Mouse (Mus musculus): Measurements from ENCODE around the gene H2al1d. TPM values are rescaled to one million over a fixed set of nuclear protein-coding genes. Genes with fewer than 3 reads are reported as not detected.
"Not testable (repeated sequence)": the region's sequence is repeated elsewhere in the genome, so short reads cannot be mapped to it uniquely, and the experiment has no call there.

The H2al1d gene
- total and polyA plus RNA-seq, 3 experiments: not detected

DNA sequence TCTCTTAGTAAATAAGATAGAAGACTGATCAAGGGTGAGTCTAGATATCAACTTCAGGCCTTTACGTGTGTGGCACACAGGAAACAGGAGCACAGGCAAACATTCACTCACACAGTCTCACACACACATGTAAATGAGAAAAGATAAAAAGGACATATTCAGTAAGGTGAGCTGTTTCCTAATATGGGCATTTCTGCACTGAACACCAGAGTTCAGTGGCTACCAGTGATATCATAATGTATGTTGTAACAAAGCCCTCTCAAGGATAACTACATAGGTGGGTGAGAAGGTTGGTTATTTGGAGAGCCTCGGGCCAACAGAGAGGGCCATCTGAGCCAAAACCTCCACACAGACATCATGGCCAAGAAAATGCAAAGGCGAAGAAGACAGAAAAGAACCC lies 6.5 kb upstream of the H2al1d start, which contains the start of gene H2al1b:
H2al1b (plus strand) TSS at position 301 of the 400 bp plus-strand sequence.
- H3K36me3 ChIP-seq (replicated peaks in 1 of 2; ENCODE audit: control insufficient read depth in 1 of 2, insufficient read depth in 1 of 2, low read length in 1 of 2); H3K27me3 ChIP-seq (replicated peaks); H3K27ac ChIP-seq (ENCODE audit: insufficient read depth, low read depth); DNase-seq (ENCODE audit: extremely low read depth); H3K4me1 ChIP-seq (ENCODE audit: control insufficient read depth in 1 of 2, insufficient read depth in 2 of 2); H3K4me3 ChIP-seq (replicated peaks in 1 of 3; ENCODE audit: low read depth in 2 of 3, low read length in 2 of 3, poor library complexity in 1 of 3); H3K9ac ChIP-seq (ENCODE audit: insufficient read depth, low read depth); H3K79me2 ChIP-seq (replicated peaks; ENCODE audit: control insufficient read depth, extremely low read depth, insufficient read depth, poor library complexity, severe bottlenecking); in situ Hi-C loops (cut with MboI; ENCODE audit: low pct_ligation_motif_present, low pct_unique_long_range_greater_than_20kb, low sequenced_read_pairs); H3K4me2 ChIP-seq (ENCODE audit: insufficient read depth, low read depth, poor library complexity, severe bottlenecking); dilution Hi-C loops (cut with MboI; ENCODE audit: extremely low pct_ligation_motif_present, extremely low pct_unique_long_range_greater_than_20kb, low sequenced_read_pairs); H3K9me3 ChIP-seq (replicated peaks; ENCODE audit: low read length): not testable (repeated sequence)

DNA sequence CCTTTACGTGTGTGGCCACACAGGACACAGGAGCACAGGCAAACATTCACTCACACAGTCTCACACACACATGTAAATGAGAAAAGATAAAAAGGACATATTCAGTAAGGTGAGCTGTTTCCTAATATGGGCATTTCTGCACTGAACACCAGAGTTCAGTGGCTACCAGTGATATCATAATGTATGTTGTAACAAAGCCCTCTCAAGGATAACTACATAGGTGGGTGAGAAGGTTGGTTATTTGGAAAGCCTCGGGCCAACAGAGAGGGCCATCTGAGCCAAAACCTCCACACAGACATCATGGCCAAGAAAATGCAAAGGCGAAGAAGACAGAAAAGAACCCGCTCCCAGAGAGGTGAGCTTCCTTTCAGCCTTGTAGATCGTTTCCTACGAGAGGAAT lies 3.3 kb upstream of the H2al1d start, which contains the start of gene H2al1c:
H2al1c (plus strand) TSS at position 301 of the 400 bp plus-strand sequence.
- H3K27ac ChIP-seq (ENCODE audit: insufficient read depth, low read depth); dilution Hi-C loops (cut with MboI; ENCODE audit: extremely low pct_ligation_motif_present, extremely low pct_unique_long_range_greater_than_20kb, low sequenced_read_pairs); H3K79me2 ChIP-seq (replicated peaks; ENCODE audit: control insufficient read depth, extremely low read depth, insufficient read depth, poor library complexity, severe bottlenecking); H3K4me1 ChIP-seq (ENCODE audit: control insufficient read depth in 1 of 2, insufficient read depth in 2 of 2); H3K9ac ChIP-seq (ENCODE audit: insufficient read depth, low read depth); H3K4me2 ChIP-seq (ENCODE audit: insufficient read depth, low read depth, poor library complexity, severe bottlenecking); H3K27me3 ChIP-seq (replicated peaks); H3K4me3 ChIP-seq (replicated peaks in 1 of 3; ENCODE audit: low read depth in 2 of 3, low read length in 2 of 3, poor library complexity in 1 of 3); H3K9me3 ChIP-seq (replicated peaks; ENCODE audit: low read length); H3K36me3 ChIP-seq (replicated peaks in 1 of 2; ENCODE audit: control insufficient read depth in 1 of 2, insufficient read depth in 1 of 2, low read length in 1 of 2); DNase-seq (ENCODE audit: extremely low read depth); in situ Hi-C loops (cut with MboI; ENCODE audit: low pct_ligation_motif_present, low pct_unique_long_range_greater_than_20kb, low sequenced_read_pairs): not testable (repeated sequence)

DNA sequence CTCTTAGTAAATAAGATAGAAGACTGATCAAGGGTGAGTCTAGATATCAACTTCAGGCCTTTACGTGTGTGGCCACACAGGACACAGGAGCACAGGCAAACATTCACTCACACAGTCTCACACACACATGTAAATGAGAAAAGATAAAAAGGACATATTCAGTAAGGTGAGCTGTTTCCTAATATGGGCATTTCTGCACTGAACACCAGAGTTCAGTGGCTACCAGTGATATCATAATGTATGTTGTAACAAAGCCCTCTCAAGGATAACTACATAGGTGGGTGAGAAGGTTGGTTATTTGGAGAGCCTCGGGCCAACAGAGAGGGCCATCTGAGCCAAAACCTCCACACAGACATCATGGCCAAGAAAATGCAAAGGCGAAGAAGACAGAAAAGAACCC lies 3.0 kb downstream of the H2al1d start, which contains the start of gene H2al1e:
H2al1e (plus strand) TSS at position 301 of the 400 bp plus-strand sequence.
- H3K27ac ChIP-seq (ENCODE audit: insufficient read depth, low read depth); H3K9me3 ChIP-seq (replicated peaks; ENCODE audit: low read length); H3K4me2 ChIP-seq (ENCODE audit: insufficient read depth, low read depth, poor library complexity, severe bottlenecking); H3K27me3 ChIP-seq (replicated peaks); H3K4me1 ChIP-seq (ENCODE audit: control insufficient read depth in 1 of 2, insufficient read depth in 2 of 2); dilution Hi-C loops (cut with MboI; ENCODE audit: extremely low pct_ligation_motif_present, extremely low pct_unique_long_range_greater_than_20kb, low sequenced_read_pairs); H3K4me3 ChIP-seq (replicated peaks in 1 of 3; ENCODE audit: low read depth in 2 of 3, low read length in 2 of 3, poor library complexity in 1 of 3); H3K79me2 ChIP-seq (replicated peaks; ENCODE audit: control insufficient read depth, extremely low read depth, insufficient read depth, poor library complexity, severe bottlenecking); H3K9ac ChIP-seq (ENCODE audit: insufficient read depth, low read depth); DNase-seq (ENCODE audit: extremely low read depth); in situ Hi-C loops (cut with MboI; ENCODE audit: low pct_ligation_motif_present, low pct_unique_long_range_greater_than_20kb, low sequenced_read_pairs); H3K36me3 ChIP-seq (replicated peaks in 1 of 2; ENCODE audit: control insufficient read depth in 1 of 2, insufficient read depth in 1 of 2, low read length in 1 of 2): not testable (repeated sequence)

DNA sequence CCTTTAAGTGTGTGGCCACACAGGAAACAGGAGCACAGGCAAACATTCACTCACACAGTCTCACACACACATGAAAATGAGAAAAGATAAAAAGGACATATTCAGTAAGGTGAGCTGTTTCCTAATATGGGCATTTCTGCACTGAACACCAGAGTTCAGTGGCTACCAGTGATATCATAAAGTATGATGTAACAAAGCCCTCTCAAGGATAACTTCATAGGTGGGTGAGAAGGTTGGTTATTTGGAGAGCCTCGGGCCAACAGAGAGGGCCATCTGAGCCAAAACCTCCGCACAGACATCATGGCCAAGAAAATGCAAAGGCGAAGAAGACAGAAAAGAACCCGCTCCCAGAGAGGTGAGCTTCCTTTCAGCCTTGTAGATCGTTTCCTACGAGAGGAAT lies 6.2 kb downstream of the H2al1d start, which contains the start of gene H2al1f:
H2al1f (plus strand) TSS at position 301 of the 400 bp plus-strand sequence.
- H3K9me3 ChIP-seq (replicated peaks; ENCODE audit: low read length); H3K4me2 ChIP-seq (ENCODE audit: insufficient read depth, low read depth, poor library complexity, severe bottlenecking); in situ Hi-C loops (cut with MboI; ENCODE audit: low pct_ligation_motif_present, low pct_unique_long_range_greater_than_20kb, low sequenced_read_pairs); H3K79me2 ChIP-seq (replicated peaks; ENCODE audit: control insufficient read depth, extremely low read depth, insufficient read depth, poor library complexity, severe bottlenecking); H3K27ac ChIP-seq (ENCODE audit: insufficient read depth, low read depth); DNase-seq (ENCODE audit: extremely low read depth); H3K4me1 ChIP-seq (ENCODE audit: control insufficient read depth in 1 of 2, insufficient read depth in 2 of 2); H3K27me3 ChIP-seq (replicated peaks); H3K9ac ChIP-seq (ENCODE audit: insufficient read depth, low read depth); dilution Hi-C loops (cut with MboI; ENCODE audit: extremely low pct_ligation_motif_present, extremely low pct_unique_long_range_greater_than_20kb, low sequenced_read_pairs); H3K4me3 ChIP-seq (replicated peaks in 1 of 3; ENCODE audit: low read depth in 2 of 3, low read length in 2 of 3, poor library complexity in 1 of 3); H3K36me3 ChIP-seq (replicated peaks in 1 of 2; ENCODE audit: control insufficient read depth in 1 of 2, insufficient read depth in 1 of 2, low read length in 1 of 2): not testable (repeated sequence)

DNA sequence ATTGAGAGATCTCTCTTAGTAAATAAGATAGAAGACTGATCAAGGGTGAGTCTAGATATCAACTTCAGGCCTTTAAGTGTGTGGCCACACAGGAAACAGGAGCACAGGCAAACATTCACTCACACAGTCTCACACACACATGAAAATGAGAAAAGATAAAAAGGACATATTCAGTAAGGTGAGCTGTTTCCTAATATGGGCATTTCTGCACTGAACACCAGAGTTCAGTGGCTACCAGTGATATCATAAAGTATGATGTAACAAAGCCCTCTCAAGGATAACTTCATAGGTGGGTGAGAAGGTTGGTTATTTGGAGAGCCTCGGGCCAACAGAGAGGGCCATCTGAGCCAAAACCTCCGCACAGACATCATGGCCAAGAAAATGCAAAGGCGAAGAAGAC lies 9.3 kb downstream of the H2al1d start, which contains the start of gene H2al1g:
H2al1g (plus strand) TSS at position 301 of the 400 bp plus-strand sequence.
- H3K4me2 ChIP-seq (ENCODE audit: insufficient read depth, low read depth, poor library complexity, severe bottlenecking); H3K27me3 ChIP-seq (replicated peaks); dilution Hi-C loops (cut with MboI; ENCODE audit: extremely low pct_ligation_motif_present, extremely low pct_unique_long_range_greater_than_20kb, low sequenced_read_pairs); in situ Hi-C loops (cut with MboI; ENCODE audit: low pct_ligation_motif_present, low pct_unique_long_range_greater_than_20kb, low sequenced_read_pairs); H3K27ac ChIP-seq (ENCODE audit: insufficient read depth, low read depth); DNase-seq (ENCODE audit: extremely low read depth); H3K79me2 ChIP-seq (replicated peaks; ENCODE audit: control insufficient read depth, extremely low read depth, insufficient read depth, poor library complexity, severe bottlenecking); H3K4me3 ChIP-seq (replicated peaks in 1 of 3; ENCODE audit: low read depth in 2 of 3, low read length in 2 of 3, poor library complexity in 1 of 3); H3K9me3 ChIP-seq (replicated peaks; ENCODE audit: low read length); H3K36me3 ChIP-seq (replicated peaks in 1 of 2; ENCODE audit: control insufficient read depth in 1 of 2, insufficient read depth in 1 of 2, low read length in 1 of 2); H3K4me1 ChIP-seq (ENCODE audit: control insufficient read depth in 1 of 2, insufficient read depth in 2 of 2); H3K9ac ChIP-seq (ENCODE audit: insufficient read depth, low read depth): not testable (repeated sequence)

DNA sequence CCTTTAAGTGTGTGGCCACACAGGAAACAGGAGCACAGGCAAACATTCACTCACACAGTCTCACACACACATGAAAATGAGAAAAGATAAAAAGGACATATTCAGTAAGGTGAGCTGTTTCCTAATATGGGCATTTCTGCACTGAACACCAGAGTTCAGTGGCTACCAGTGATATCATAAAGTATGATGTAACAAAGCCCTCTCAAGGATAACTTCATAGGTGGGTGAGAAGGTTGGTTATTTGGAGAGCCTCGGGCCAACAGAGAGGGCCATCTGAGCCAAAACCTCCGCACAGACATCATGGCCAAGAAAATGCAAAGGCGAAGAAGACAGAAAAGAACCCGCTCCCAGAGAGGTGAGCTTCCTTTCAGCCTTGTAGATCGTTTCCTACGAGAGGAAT lies 12.6 kb downstream of the H2al1d start, which contains the start of gene H2al1h:
H2al1h (plus strand) TSS at position 301 of the 400 bp plus-strand sequence.
- in situ Hi-C loops (cut with MboI; ENCODE audit: low pct_ligation_motif_present, low pct_unique_long_range_greater_than_20kb, low sequenced_read_pairs); H3K27me3 ChIP-seq (replicated peaks); H3K36me3 ChIP-seq (replicated peaks in 1 of 2; ENCODE audit: control insufficient read depth in 1 of 2, insufficient read depth in 1 of 2, low read length in 1 of 2); H3K4me3 ChIP-seq (replicated peaks in 1 of 3; ENCODE audit: low read depth in 2 of 3, low read length in 2 of 3, poor library complexity in 1 of 3); dilution Hi-C loops (cut with MboI; ENCODE audit: extremely low pct_ligation_motif_present, extremely low pct_unique_long_range_greater_than_20kb, low sequenced_read_pairs); H3K9me3 ChIP-seq (replicated peaks; ENCODE audit: low read length); H3K9ac ChIP-seq (ENCODE audit: insufficient read depth, low read depth); H3K27ac ChIP-seq (ENCODE audit: insufficient read depth, low read depth); H3K4me2 ChIP-seq (ENCODE audit: insufficient read depth, low read depth, poor library complexity, severe bottlenecking); H3K79me2 ChIP-seq (replicated peaks; ENCODE audit: control insufficient read depth, extremely low read depth, insufficient read depth, poor library complexity, severe bottlenecking); DNase-seq (ENCODE audit: extremely low read depth); H3K4me1 ChIP-seq (ENCODE audit: control insufficient read depth in 1 of 2, insufficient read depth in 2 of 2): not testable (repeated sequence)
